Mouse (Mus musculus): Measurements from ENCODE around the gene Ccdc12. TPM values are rescaled to one million over a fixed set of nuclear protein-coding genes. Genes with fewer than 3 reads are reported as not detected.

Gene Ccdc12
- polyA plus RNA-seq, 1 experiment from 2014 or later = 106 TPM

- Histone ChIP-seq H3K4me1 (ENCODE audit: control insufficient read depth, insufficient read depth, low read length) (peaks cover 6% of the 10 kb centered on the region; the same call in 1 of the 2 replicates), H3K9ac (replicated peaks; ENCODE audit: low read length) (peak overlapping the region; percentile 68), H3K4me2 (ENCODE audit: low read length) (peak overlapping the region; percentile 94), H3K4me3 (replicated peaks; ENCODE audit: low read depth, low read length) (peak overlapping the region; percentile 63), H3K36me3 (ENCODE audit: control insufficient read depth, insufficient read depth, low read length) (no peaks in the 10 kb centered on the region), H3K27ac (replicated peaks; ENCODE audit: low read depth, low read length) (no peak overlapping the region), H3K9me3 (ENCODE audit: control insufficient read depth, low read length) (no peaks in the 10 kb centered on the region), H3K27me3 (ENCODE audit: control insufficient read depth, insufficient read depth, low read length) (peaks cover 10% of the 10 kb centered on the region; the same call in 1 of the 2 replicates)
- peak; percentile 73 for DNase-seq
- under 1% methylated on average over 56 of the region's 71 CpGs for WGBS
- peak; percentile 66 for ATAC-seq (ENCODE audit: low FRiP score, low TSS enrichment)
Measured at GRCm38 (mm10) chr9:110742295-110742950, 86.1 kb downstream of the Ccdc12 start.

DNA sequence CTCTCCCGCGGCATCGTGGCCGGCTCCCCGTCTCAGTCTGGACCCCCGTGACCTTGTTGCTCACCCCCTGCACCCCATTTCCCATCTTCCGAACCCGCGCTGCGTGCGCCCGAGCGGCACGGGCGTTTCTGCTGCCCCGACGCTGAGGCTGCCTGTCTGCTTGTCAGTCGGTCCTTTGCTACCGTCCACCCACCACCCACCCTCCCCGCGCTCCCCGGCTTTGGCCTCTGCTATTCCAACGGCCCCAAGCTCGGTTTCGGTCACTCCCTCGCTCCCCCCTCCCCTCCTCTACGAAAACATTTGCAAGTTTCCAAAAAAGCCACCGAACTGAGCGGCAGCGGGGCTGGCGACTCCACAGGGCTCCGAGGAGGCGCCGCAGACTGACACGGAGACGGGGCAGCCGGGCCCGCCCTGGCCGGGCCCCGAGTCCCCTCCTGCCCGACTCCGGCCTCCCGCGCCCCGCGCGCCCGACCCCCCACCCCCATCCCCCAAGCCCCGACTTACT is 86.7 kb downstream of the Ccdc12 start:
- Histone ChIP-seq H3K4me1 (ENCODE audit: control insufficient read depth, insufficient read depth, low read length) (peaks cover 6% of the 10 kb centered on the region; the same call in 1 of the 2 replicates), H3K4me3 (replicated peaks; ENCODE audit: low read depth, low read length) (peak overlapping the region; percentile 63), H3K4me2 (ENCODE audit: low read length) (peak overlapping the region; percentile 94), H3K9me3 (ENCODE audit: control insufficient read depth, low read length) (no peaks in the 10 kb centered on the region), H3K36me3 (ENCODE audit: control insufficient read depth, insufficient read depth, low read length) (no peaks in the 10 kb centered on the region), H3K27me3 (ENCODE audit: control insufficient read depth, insufficient read depth, low read length) (peaks cover 10% of the 10 kb centered on the region; the same call in 1 of the 2 replicates), H3K27ac (replicated peaks; ENCODE audit: low read depth, low read length) (no peak overlapping the region), H3K9ac (replicated peaks; ENCODE audit: low read length) (peak overlapping the region; percentile 68)
- DNase-seq (peak; percentile 63), ATAC-seq (ENCODE audit: low FRiP score, low TSS enrichment) (peak; percentile 56)
- under 1% methylated on average over 44 of the region's 49 CpGs for WGBS

- H3K9me3 ChIP-seq (ENCODE audit: control insufficient read depth, low read length) = no peaks in the 10 kb centered on the region
- peak overlapping the region; percentile 63 for H3K4me3 ChIP-seq (replicated peaks; ENCODE audit: low read depth, low read length)
- H3K36me3 ChIP-seq (ENCODE audit: control insufficient read depth, insufficient read depth, low read length) = no peaks in the 10 kb centered on the region
- H3K27me3 ChIP-seq (ENCODE audit: control insufficient read depth, insufficient read depth, low read length) = peaks cover 10% of the 10 kb centered on the region; the same call in 1 of the 2 replicates
- ATAC-seq (ENCODE audit: low FRiP score, low TSS enrichment) = peak; percentile 49
- peak overlapping the region; percentile 94 for H3K4me2 ChIP-seq (ENCODE audit: low read length)
- peak overlapping the region; percentile 68 for H3K9ac ChIP-seq (replicated peaks; ENCODE audit: low read length)
- peaks cover 6% of the 10 kb centered on the region; the same call in 1 of the 2 replicates for H3K4me1 ChIP-seq (ENCODE audit: control insufficient read depth, insufficient read depth, low read length)
- H3K27ac ChIP-seq (replicated peaks; ENCODE audit: low read depth, low read length) = no peak overlapping the region
- 2% methylated on average over 46 of the region's 63 CpGs for WGBS
- DNase-seq = peak; percentile 62
Measured at GRCm38 (mm10) chr9:110743456-110744323, 87.4 kb downstream of the Ccdc12 start.

DNA sequence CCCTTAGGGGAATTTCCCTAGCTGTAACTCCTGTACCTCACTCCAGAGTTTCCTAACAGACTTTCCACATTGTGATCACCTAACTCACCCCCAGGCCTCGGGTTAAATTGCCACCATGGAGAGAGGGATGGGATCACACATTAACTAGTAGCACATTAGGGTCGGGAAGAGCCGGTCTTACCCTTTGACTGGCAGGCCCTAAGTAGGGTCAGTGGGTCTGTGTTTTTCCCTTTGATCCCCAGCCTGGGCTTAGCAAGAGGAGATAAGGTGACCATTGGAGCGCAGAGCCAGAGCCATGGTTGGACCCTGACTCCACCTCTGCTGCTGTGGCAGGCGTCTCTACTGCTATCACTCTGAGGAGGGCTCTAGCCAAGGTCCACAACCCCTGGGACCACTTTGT is 89.4 kb downstream of the Ccdc12 start:
- H3K27ac ChIP-seq (replicated peaks; ENCODE audit: low read depth, low read length) = no peak overlapping the region
- H3K4me3 ChIP-seq (replicated peaks; ENCODE audit: low read depth, low read length) = no peak overlapping the region
- WGBS = 14% methylated on average over 5 of the region's 5 CpGs
- H3K4me1 ChIP-seq (ENCODE audit: control insufficient read depth, insufficient read depth, low read length) = peaks cover 6% of the 10 kb centered on the region; the same call in 1 of the 2 replicates
- H3K36me3 ChIP-seq (ENCODE audit: control insufficient read depth, insufficient read depth, low read length) = no peaks in the 10 kb centered on the region
- H3K9ac ChIP-seq (replicated peaks; ENCODE audit: low read length) = no peak overlapping the region
- H3K4me2 ChIP-seq (ENCODE audit: low read length) = no peak overlapping the region
- peaks cover 10% of the 10 kb centered on the region; the same call in 1 of the 2 replicates for H3K27me3 ChIP-seq (ENCODE audit: control insufficient read depth, insufficient read depth, low read length)
- ATAC-seq (ENCODE audit: low FRiP score, low TSS enrichment) = no peak
- no peak for DNase-seq
- no peaks in the 10 kb centered on the region for H3K9me3 ChIP-seq (ENCODE audit: control insufficient read depth, low read length)

DNA sequence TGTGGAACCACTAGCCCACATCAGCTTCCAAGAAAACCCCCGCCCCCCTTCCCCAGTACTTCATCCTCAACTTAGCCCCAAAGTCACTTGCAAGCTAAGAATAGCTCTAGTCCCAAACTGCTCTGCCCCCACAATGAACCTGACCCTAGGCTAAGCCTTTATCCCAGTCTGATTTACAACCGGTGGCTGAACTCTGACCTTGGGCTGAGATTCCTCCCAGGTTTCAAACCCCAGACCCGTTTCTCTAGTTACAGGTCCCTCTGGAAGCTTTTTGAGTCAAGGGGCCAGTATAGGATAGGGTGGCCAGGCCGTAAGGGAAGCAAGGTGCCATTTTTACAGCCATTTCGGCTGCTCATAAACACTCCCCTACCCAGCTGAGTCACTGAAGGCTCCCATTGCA is 89.9 kb downstream of the Ccdc12 start:
- Histone ChIP-seq H3K9me3 (ENCODE audit: control insufficient read depth, low read length) (no peaks in the 10 kb centered on the region), H3K4me1 (ENCODE audit: control insufficient read depth, insufficient read depth, low read length) (peaks cover 6% of the 10 kb centered on the region; the same call in 1 of the 2 replicates), H3K36me3 (ENCODE audit: control insufficient read depth, insufficient read depth, low read length) (no peaks in the 10 kb centered on the region), H3K9ac (replicated peaks; ENCODE audit: low read length) (no peak overlapping the region), H3K27ac (replicated peaks; ENCODE audit: low read depth, low read length) (no peak overlapping the region), H3K27me3 (ENCODE audit: control insufficient read depth, insufficient read depth, low read length) (peaks cover 10% of the 10 kb centered on the region; the same call in 1 of the 2 replicates), H3K4me3 (replicated peaks; ENCODE audit: low read depth, low read length) (no peak overlapping the region), H3K4me2 (ENCODE audit: low read length) (no peak overlapping the region)
- DNase-seq (no peak), ATAC-seq (ENCODE audit: low FRiP score, low TSS enrichment) (no peak)
- WGBS = 39% methylated on average over 5 of the region's 5 CpGs

DNA sequence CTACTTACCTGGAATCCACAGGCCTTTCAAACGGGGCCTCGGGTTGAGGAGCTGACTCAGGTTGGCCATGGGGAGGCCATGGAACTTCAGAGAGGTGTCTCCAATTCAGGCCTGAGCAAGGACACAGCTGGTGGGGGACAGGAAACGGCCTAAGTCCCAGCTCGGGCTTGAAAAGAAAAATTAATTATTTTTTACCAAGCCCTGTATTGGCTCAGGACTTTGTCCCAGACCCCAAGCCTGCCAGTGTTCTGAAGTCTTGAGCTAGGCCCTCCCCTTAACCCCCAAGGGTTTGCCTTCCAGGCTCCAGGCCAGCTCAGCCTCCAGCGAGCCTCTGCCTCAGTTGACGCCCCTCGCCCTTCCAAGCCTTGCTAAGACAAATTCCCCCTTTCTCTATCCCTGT is 90.7 kb downstream of the Ccdc12 start, which contains the start of gene Pth1r:
TSS of gene Pth1r (minus strand) at position 185 of the 400 bp plus-strand sequence.
- no peak within 1 kb of the TSS for H3K4me3 ChIP-seq (replicated peaks; ENCODE audit: low read depth, low read length)
- no peak within 1 kb of the TSS for H3K27ac ChIP-seq (replicated peaks; ENCODE audit: low read depth, low read length)

GRCm38 (mm10) chr9:110748451-110748850 is 92.1 kb downstream of the Ccdc12 start:
- 74% methylated on average over 2 of the region's 2 CpGs for whole genome bisulfite sequencing
- H3K4me3 ChIP-seq (replicated peaks; ENCODE audit: low read depth, low read length) = no peak overlapping the region
- H3K4me2 ChIP-seq (ENCODE audit: low read length) = no peak overlapping the region
- ATAC-seq (ENCODE audit: low FRiP score, low TSS enrichment) = no peak
- DNase-seq = no peak
- peaks cover 10% of the 10 kb centered on the region; the same call in 1 of the 2 replicates for H3K27me3 ChIP-seq (ENCODE audit: control insufficient read depth, insufficient read depth, low read length)
- no peak overlapping the region for H3K27ac ChIP-seq (replicated peaks; ENCODE audit: low read depth, low read length)
- H3K36me3 ChIP-seq (ENCODE audit: control insufficient read depth, insufficient read depth, low read length) = no peaks in the 10 kb centered on the region
- H3K4me1 ChIP-seq (ENCODE audit: control insufficient read depth, insufficient read depth, low read length) = no peaks in the 10 kb centered on the region
- H3K9ac ChIP-seq (replicated peaks; ENCODE audit: low read length) = no peak overlapping the region
- H3K9me3 ChIP-seq (ENCODE audit: control insufficient read depth, low read length) = no peaks in the 10 kb centered on the region

More for the DNA sequence above, 90.7 kb downstream of the Ccdc12 start, which contains the start of gene Pth1r:
- Histone ChIP-seq H3K9me3 (ENCODE audit: control insufficient read depth, low read length) (no peaks in the 10 kb centered on the region), H3K4me1 (ENCODE audit: control insufficient read depth, insufficient read depth, low read length) (peaks cover 2% of the 10 kb centered on the region; the same call in 1 of the 2 replicates), H3K4me2 (ENCODE audit: low read length) (no peak within 1 kb of the TSS), H3K27me3 (ENCODE audit: control insufficient read depth, insufficient read depth, low read length) (peaks cover 10% of the 10 kb centered on the region; the same call in 1 of the 2 replicates), H3K36me3 (ENCODE audit: control insufficient read depth, insufficient read depth, low read length) (no peaks in the 10 kb centered on the region), H3K9ac (replicated peaks; ENCODE audit: low read length) (no peak within 1 kb of the TSS)
- WGBS = 61% methylated on average over 7 of the region's 7 CpGs
- ATAC-seq (ENCODE audit: low FRiP score, low TSS enrichment) (no peak), DNase-seq (no peak)

GRCm38 (mm10) chr9:110750404-110751187 is 94.3 kb downstream of the Ccdc12 start:
- H3K9ac ChIP-seq (replicated peaks; ENCODE audit: low read length) = no peak overlapping the region
- H3K4me3 ChIP-seq (replicated peaks; ENCODE audit: low read depth, low read length) = no peak overlapping the region
- no peak overlapping the region for H3K27ac ChIP-seq (replicated peaks; ENCODE audit: low read depth, low read length)
- DNase-seq (no peak), ATAC-seq (ENCODE audit: low FRiP score, low TSS enrichment) (no peak)
- no peaks in the 10 kb centered on the region for H3K9me3 ChIP-seq (ENCODE audit: control insufficient read depth, low read length)
- H3K4me1 ChIP-seq (ENCODE audit: control insufficient read depth, insufficient read depth, low read length) = no peaks in the 10 kb centered on the region
- 58% methylated on average over 14 of the region's 14 CpGs for WGBS
- no peaks in the 10 kb centered on the region for H3K36me3 ChIP-seq (ENCODE audit: control insufficient read depth, insufficient read depth, low read length)
- no peaks in the 10 kb centered on the region for H3K27me3 ChIP-seq (ENCODE audit: control insufficient read depth, insufficient read depth, low read length)
- H3K4me2 ChIP-seq (ENCODE audit: low read length) = no peak overlapping the region

All from midbrain, embryonic 14.5 days (tissue).